Mouse (Mus musculus) hindbrain, embryonic 11.5 days (tissue): ENCODE measurements around the gene Negr1. TPM values are rescaled to one million over a fixed set of nuclear protein-coding genes. Genes with fewer than 3 reads are reported as not detected.

Source experiments
- ATAC-seq: fragments of 200-750 bp; cut with Nextera tagmentation; 2 replicates; pipeline ENCODE4 v1.8.0; 2017; ENCODE audit warnings: mild to moderate bottlenecking, moderate TSS enrichment, moderate library complexity; ENCODE audit not compliant: low FRiP score
- DNase-seq: peaks from one replicate; pipeline ENCODE4 v3.0.0-alpha.2; 2015; ENCODE audit warnings: low spot score
- H3K27ac ChIP-seq: fragments of 300-500 bp; sonication (generic); 2 replicates; pipeline ENCODE4 v1.5.1; 2014; ENCODE audit warnings: mild to moderate bottlenecking, low read depth, low read length
- H3K27me3 ChIP-seq: fragments of 300-500 bp; sonication (generic); 2 replicates; pipeline ENCODE4 v1.6.1; 2014; ENCODE audit warnings: mild to moderate bottlenecking, low read length, moderate library complexity, mixed read lengths; ENCODE audit not compliant: control insufficient read depth, insufficient read depth
- H3K36me3 ChIP-seq: fragments of 300-500 bp; sonication (generic); 2 replicates; pipeline ENCODE4 v1.6.1; 2014; ENCODE audit warnings: mild to moderate bottlenecking, low read length, moderate library complexity, mixed read lengths; ENCODE audit not compliant: control insufficient read depth, insufficient read depth
- H3K4me1 ChIP-seq: fragments of 300-500 bp; sonication (generic); replicated peaks from 2 replicates; pipeline ENCODE4 v1.6.1; 2014; ENCODE audit warnings: low read length, mixed read lengths; ENCODE audit not compliant: control insufficient read depth, insufficient read depth
- H3K4me2 ChIP-seq: fragments of 300-500 bp; sonication (generic); replicated peaks from 2 replicates; pipeline ENCODE4 v1.6.1; 2014; ENCODE audit warnings: mild to moderate bottlenecking, low read depth, low read length
- H3K4me3 ChIP-seq: fragments of 300-500 bp; sonication (generic); 2 replicates; pipeline ENCODE4 v1.5.1; 2014; ENCODE audit warnings: low read depth, low read length
- H3K9ac ChIP-seq: fragments of 300-500 bp; sonication (generic); 2 replicates; pipeline ENCODE4 v1.6.1; 2014; ENCODE audit warnings: low read depth, low read length
- H3K9me3 ChIP-seq: fragments of 300-500 bp; sonication (generic); 2 replicates; pipeline ENCODE4 v1.6.1; 2016; ENCODE audit warnings: low read length; ENCODE audit not compliant: control insufficient read depth
- WGBS: fragments of 180-500 bp; shearing (Covaris S2); extraction: QIAGEN DNeasy Blood & Tissue Kit; methylation state at CpG from one replicate; pipeline ENCODE4 v1.1.7; 2014; 5-methylcytosine and 5-hydroxymethylcytosine counted together
- polyA plus RNA-seq: library from polyadenylated mRNA; unstranded; fragments of >200 nt; fragmentation: Nextera tagmentation; extraction: Ambion mirVana; gene quantifications from 2 replicates; pipeline ENCODE4 v1.2.1, GENCODE M21; 2014

Gene Negr1
- polyA plus RNA-seq, 1 experiment from 2014 or later, result 7.7 TPM

GRCm38 (mm10) chr3:156890986-156891385 is 329.4 kb downstream of the Negr1 start:
- H3K36me3 ChIP-seq, result no peaks in the 10 kb centered on the region
- H3K9ac ChIP-seq, result no peak overlapping the region
- H3K4me2 ChIP-seq, result no peak overlapping the region
- ATAC-seq, result no peak
- H3K9me3 ChIP-seq, result no peaks in the 10 kb centered on the region
- H3K4me3 ChIP-seq, result no peak overlapping the region
- H3K27me3 ChIP-seq, result no peaks in the 10 kb centered on the region
- no peak overlapping the region for H3K27ac ChIP-seq
- WGBS, result 80% methylated on average over 4 of the region's 4 CpGs
- no peak for DNase-seq
- H3K4me1 ChIP-seq, result no peaks in the 10 kb centered on the region

- no peak overlapping the region for H3K27ac ChIP-seq
- WGBS, result 60% methylated on average over 4 of the region's 4 CpGs
Measured at GRCm38 (mm10) chr3:156895322-156895721, 333.7 kb downstream of the Negr1 start.

GRCm38 (mm10) chr3:156896106-156896505 is 334.5 kb downstream of the Negr1 start:
- Histone ChIP-seq H3K36me3 (no peaks in the 10 kb centered on the region), H3K4me1 (no peaks in the 10 kb centered on the region), H3K27ac (no peak overlapping the region), H3K9me3 (no peaks in the 10 kb centered on the region), H3K9ac (no peak overlapping the region), H3K4me2 (no peak overlapping the region), H3K4me3 (no peak overlapping the region), H3K27me3 (no peaks in the 10 kb centered on the region)
- ATAC-seq (no peak), DNase-seq (no peak)
- 91% methylated on average over 4 of the region's 4 CpGs for WGBS

More at GRCm38 (mm10) chr3:156895322-156895721, 333.7 kb downstream of the Negr1 start:
- DNase-seq (no peak), ATAC-seq (0 out of 2 replicates have a peak, but pooled peaks have one; percentile 40)
- no peak overlapping the region for H3K9ac ChIP-seq
- no peak overlapping the region for H3K4me3 ChIP-seq
- no peaks in the 10 kb centered on the region for H3K27me3 ChIP-seq
- no peaks in the 10 kb centered on the region for H3K4me1 ChIP-seq
- no peaks in the 10 kb centered on the region for H3K36me3 ChIP-seq
- H3K4me2 ChIP-seq, result no peak overlapping the region
- no peaks in the 10 kb centered on the region for H3K9me3 ChIP-seq

GRCm38 (mm10) chr3:156896552-156896951 is 335.0 kb downstream of the Negr1 start:
- no peak overlapping the region for H3K9ac ChIP-seq
- no peaks in the 10 kb centered on the region for H3K36me3 ChIP-seq
- no peak overlapping the region for H3K27ac ChIP-seq
- DNase-seq (no peak), ATAC-seq (no peak)
- 60% methylated on average over 1 of the region's 1 CpGs for WGBS
- no peaks in the 10 kb centered on the region for H3K27me3 ChIP-seq
- no peak overlapping the region for H3K4me2 ChIP-seq
- no peak overlapping the region for H3K4me3 ChIP-seq
- H3K4me1 ChIP-seq, result no peaks in the 10 kb centered on the region
- H3K9me3 ChIP-seq, result no peaks in the 10 kb centered on the region

- 90% methylated on average over 3 of the region's 3 CpGs for WGBS
- Histone ChIP-seq H3K9ac (no peak overlapping the region), H3K27me3 (no peaks in the 10 kb centered on the region), H3K36me3 (no peaks in the 10 kb centered on the region), H3K4me2 (no peak overlapping the region), H3K4me1 (no peaks in the 10 kb centered on the region), H3K4me3 (no peak overlapping the region), H3K27ac (no peak overlapping the region), H3K9me3 (no peaks in the 10 kb centered on the region)
- no peak for DNase-seq
- ATAC-seq, result no peak
Measured at GRCm38 (mm10) chr3:156901140-156901539, 339.5 kb downstream of the Negr1 start.

- H3K4me3 ChIP-seq, result no peak overlapping the region
- H3K27ac ChIP-seq, result no peak overlapping the region
- no peaks in the 10 kb centered on the region for H3K27me3 ChIP-seq
- 79% methylated on average over 9 of the region's 9 CpGs for WGBS
- no peaks in the 10 kb centered on the region for H3K4me1 ChIP-seq
- H3K9me3 ChIP-seq, result no peaks in the 10 kb centered on the region
- no peaks in the 10 kb centered on the region for H3K36me3 ChIP-seq
- no peak for DNase-seq
- peak; percentile 68; the same call in 1 of the 2 replicates for ATAC-seq
- H3K4me2 ChIP-seq, result no peak overlapping the region
- no peak overlapping the region for H3K9ac ChIP-seq
Measured at GRCm38 (mm10) chr3:156903925-156904576, 342.5 kb downstream of the Negr1 start.

GRCm38 (mm10) chr3:156912816-156913215 is 351.2 kb downstream of the Negr1 start:
- DNase-seq (no peak), ATAC-seq (no peak)
- Histone ChIP-seq H3K9ac (no peak overlapping the region), H3K4me1 (no peaks in the 10 kb centered on the region), H3K4me3 (no peak overlapping the region), H3K36me3 (no peaks in the 10 kb centered on the region), H3K27me3 (no peaks in the 10 kb centered on the region), H3K27ac (no peak overlapping the region), H3K9me3 (no peaks in the 10 kb centered on the region), H3K4me2 (no peak overlapping the region)
- WGBS, result 93% methylated on average over 3 of the region's 3 CpGs

- Histone ChIP-seq H3K27me3 (no peaks in the 10 kb centered on the region), H3K9me3 (no peaks in the 10 kb centered on the region), H3K4me1 (no peaks in the 10 kb centered on the region), H3K27ac (no peak overlapping the region), H3K36me3 (no peaks in the 10 kb centered on the region), H3K4me3 (no peak overlapping the region), H3K9ac (no peak overlapping the region), H3K4me2 (no peak overlapping the region)
- DNase-seq (no peak), ATAC-seq (no peak)
Measured at GRCm38 (mm10) chr3:156921369-156921768, 359.8 kb downstream of the Negr1 start.

- no peaks in the 10 kb centered on the region for H3K9me3 ChIP-seq
- WGBS, result 46% methylated on average over 1 of the region's 1 CpGs
- H3K27ac ChIP-seq, result no peak overlapping the region
- no peaks in the 10 kb centered on the region for H3K4me1 ChIP-seq
- H3K4me3 ChIP-seq, result no peak overlapping the region
- no peaks in the 10 kb centered on the region for H3K27me3 ChIP-seq
- DNase-seq, result no peak
- H3K4me2 ChIP-seq, result no peak overlapping the region
- H3K9ac ChIP-seq, result no peak overlapping the region
- peak; percentile 22; the same call in 1 of the 2 replicates for ATAC-seq
- no peaks in the 10 kb centered on the region for H3K36me3 ChIP-seq
Measured at GRCm38 (mm10) chr3:156923159-156923558, 361.6 kb downstream of the Negr1 start.
